Mouse (Mus musculus) heart, postnatal 0 days (tissue): ENCODE measurements at regions not wholly inside any gene's neighbourhood (a gene's known extent, or its start where the extent isn't known, plus 50 kb on each side); places are given as distances from the start of the nearest gene placed in this dataset.

ENCODE experiments used
- ATAC-seq: fragments of 200-750 bp; cut with Nextera tagmentation; 2 replicates; pipeline ENCODE4 v1.8.0; 2017; ENCODE audit warnings: low read depth, moderate number of reproducible peaks, moderate library complexity; ENCODE audit not compliant: insufficient read depth
- DNase-seq: peaks from one replicate; pipeline ENCODE4 v3.0.0-alpha.2; 2016; ENCODE audit warnings: low spot score
- H3K27ac ChIP-seq: fragments of 300-500 bp; sonication (generic); 2 replicates; pipeline ENCODE4 v1.5.1; 2014; ENCODE audit warnings: low read depth, mild to moderate bottlenecking
- H3K27me3 ChIP-seq: fragments of 300-500 bp; sonication (generic); 2 replicates; pipeline ENCODE4 v1.6.1; 2014; ENCODE audit warnings: low read length, mixed read lengths; ENCODE audit not compliant: control insufficient read depth, insufficient read depth
- H3K36me3 ChIP-seq: fragments of 300-500 bp; sonication (generic); replicated peaks from 2 replicates; pipeline ENCODE4 v1.6.1; 2014; ENCODE audit warnings: low read length, mixed read lengths; ENCODE audit not compliant: control insufficient read depth, insufficient read depth
- H3K4me1 ChIP-seq: fragments of 300-500 bp; sonication (generic); 2 replicates; pipeline ENCODE4 v1.6.1; 2014; ENCODE audit warnings: antibody characterized with exemption; ENCODE audit not compliant: control insufficient read depth, insufficient read depth
- H3K4me2 ChIP-seq: fragments of 300-500 bp; sonication (generic); 2 replicates; pipeline ENCODE4 v1.6.1; 2014; ENCODE audit warnings: low read depth, mild to moderate bottlenecking, low read length, moderate library complexity
- H3K4me3 ChIP-seq: fragments of 300-500 bp; sonication (generic); 2 replicates; pipeline ENCODE4 v1.5.1; 2014; ENCODE audit warnings: low read depth, low read length
- H3K9ac ChIP-seq: fragments of 300-500 bp; sonication (generic); replicated peaks from 2 replicates; pipeline ENCODE4 v1.6.1; 2014; ENCODE audit warnings: low read depth, low read length, mixed read lengths
- H3K9me3 ChIP-seq: fragments of 300-500 bp; sonication (generic); replicated peaks from 2 replicates; pipeline ENCODE4 v1.6.1; 2016; ENCODE audit warnings: low read length; ENCODE audit not compliant: control insufficient read depth
- CTCF ChIP-seq: IDR thresholded peaks from 2 replicates; pipeline ENCODE4 v1.5.1; 2016; ENCODE audit warnings: antibody characterized with exemption, control low read depth, low read depth
- EP300 ChIP-seq: IDR thresholded peaks from 2 replicates; pipeline ENCODE4 v1.6.1; 2016; ENCODE audit warnings: antibody characterized with exemption, low read depth
- WGBS: fragments of 180-500 bp; shearing (Covaris S2); extraction: QIAGEN DNeasy Blood & Tissue Kit; methylation state at CpG from one replicate; pipeline ENCODE4 v1.1.7; 2014; 5-methylcytosine and 5-hydroxymethylcytosine counted together

DNA sequence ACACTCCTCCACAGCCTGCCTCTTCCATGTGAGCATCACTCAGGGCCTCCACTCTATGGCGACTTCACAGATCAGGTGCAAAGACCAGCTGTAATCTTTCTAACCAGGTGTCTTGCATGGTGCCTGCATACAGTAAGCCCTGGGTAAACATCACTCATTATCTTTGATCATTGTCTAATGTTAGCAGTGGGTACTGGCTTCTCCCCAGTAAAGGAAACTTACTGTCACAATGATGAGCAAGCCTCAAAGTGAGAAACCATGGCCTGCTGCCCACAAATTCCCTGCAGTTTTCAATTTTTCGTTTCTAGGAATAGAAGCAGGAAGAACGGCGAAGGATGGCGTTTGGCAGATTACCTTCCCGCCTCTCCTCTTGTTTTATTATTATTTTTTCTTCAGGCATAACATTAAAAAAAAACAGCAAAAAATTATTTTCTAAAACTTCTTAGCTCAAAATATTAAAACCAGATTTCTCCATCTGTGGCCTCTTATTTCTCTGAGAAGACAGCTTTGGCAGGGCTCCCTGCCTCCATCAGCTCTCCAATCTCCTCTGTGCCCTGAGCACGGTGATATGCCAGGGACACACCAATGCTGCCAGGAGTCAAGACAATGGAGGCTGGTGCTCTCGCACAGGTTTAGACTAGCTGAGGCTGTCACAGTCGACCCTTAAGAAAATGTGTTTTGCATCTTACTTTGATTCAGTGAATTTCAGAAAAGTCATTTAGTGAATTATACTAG is 169.2 kb upstream of the Cxcl12 start:
- Histone ChIP-seq H3K27me3 (no peaks in the 10 kb centered on the region), H3K4me2 (no peak overlapping the region), H3K4me1 (no peaks in the 10 kb centered on the region), H3K4me3 (no peak overlapping the region), H3K9ac (no peak overlapping the region), H3K36me3 (no peaks in the 10 kb centered on the region), H3K27ac (no peak overlapping the region), H3K9me3 (no peaks in the 10 kb centered on the region)
- DNase-seq, result no peak
- ATAC-seq, result no peak
- 71% methylated on average over 9 of the region's 9 CpGs for WGBS
- TF ChIP-seq CTCF, result no peak
- no peak for TF ChIP-seq EP300

DNA sequence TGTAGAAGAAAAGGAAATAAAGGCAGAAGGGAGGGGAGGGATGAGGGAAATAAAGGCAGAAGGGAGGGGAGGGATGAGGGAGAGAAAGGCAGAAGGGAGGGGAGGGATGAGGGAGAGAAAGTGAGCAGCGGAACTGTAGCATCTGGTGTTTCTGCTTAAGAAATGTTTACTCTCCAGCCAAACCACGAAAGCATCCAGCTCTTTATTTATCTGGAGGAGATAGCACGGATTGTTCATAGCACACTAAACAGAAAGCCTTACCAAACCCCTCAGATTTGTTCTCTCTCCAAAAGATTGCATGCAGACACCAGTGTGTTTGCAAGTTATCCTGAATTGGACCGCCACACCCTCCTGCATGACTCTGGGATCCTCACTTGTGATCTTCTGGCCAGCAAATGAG is 168.4 kb upstream of the Cxcl12 start:
- no peaks in the 10 kb centered on the region for H3K36me3 ChIP-seq
- no peaks in the 10 kb centered on the region for H3K9me3 ChIP-seq
- DNase-seq (no peak), ATAC-seq (no peak)
- no peaks in the 10 kb centered on the region for H3K27me3 ChIP-seq
- no peak overlapping the region for H3K4me3 ChIP-seq
- no peaks in the 10 kb centered on the region for H3K4me1 ChIP-seq
- WGBS, result 46% methylated on average over 4 of the region's 4 CpGs
- no peak overlapping the region for H3K4me2 ChIP-seq
- no peak overlapping the region for H3K27ac ChIP-seq
- no peak for TF ChIP-seq EP300
- no peak for TF ChIP-seq CTCF
- no peak overlapping the region for H3K9ac ChIP-seq

- ATAC-seq (no peak), DNase-seq (no peak)
- no peak overlapping the region for H3K4me2 ChIP-seq
- no peak overlapping the region for H3K4me3 ChIP-seq
- no peaks in the 10 kb centered on the region for H3K4me1 ChIP-seq
- no peak overlapping the region for H3K9ac ChIP-seq
- H3K36me3 ChIP-seq, result no peaks in the 10 kb centered on the region
- H3K27me3 ChIP-seq, result no peaks in the 10 kb centered on the region
- 58% methylated on average over 7 of the region's 7 CpGs for WGBS
- H3K9me3 ChIP-seq, result no peaks in the 10 kb centered on the region
- H3K27ac ChIP-seq, result no peak overlapping the region
- no peak for TF ChIP-seq CTCF
- TF ChIP-seq EP300, result no peak
Observed at GRCm38 (mm10) chr6:117000951-117001725, 167.2 kb upstream of the Cxcl12 start.

DNA sequence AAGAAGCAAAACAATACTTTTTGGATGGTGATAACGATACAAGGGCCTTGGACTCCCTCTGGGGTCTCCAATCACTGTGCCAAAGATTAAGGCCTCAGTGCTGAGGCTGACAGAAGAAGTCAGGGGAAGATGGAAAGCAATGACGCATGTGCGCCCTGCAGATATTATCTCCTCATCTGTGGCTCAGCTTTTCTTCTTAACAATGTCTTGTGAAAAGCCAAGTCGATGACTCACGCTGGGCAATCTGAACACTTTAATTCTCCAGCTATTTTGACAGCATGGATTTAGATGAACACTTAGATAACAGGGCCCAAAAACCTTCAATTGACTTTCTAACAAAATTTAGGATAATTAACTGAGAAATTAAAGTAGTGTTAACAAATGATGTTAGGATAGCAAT is 155.7 kb upstream of the Cxcl12 start:
- Histone ChIP-seq H3K4me3 (no peak overlapping the region), H3K4me1 (no peaks in the 10 kb centered on the region), H3K9ac (no peak overlapping the region), H3K27me3 (no peaks in the 10 kb centered on the region), H3K27ac (no peak overlapping the region), H3K4me2 (no peak overlapping the region), H3K9me3 (no peaks in the 10 kb centered on the region), H3K36me3 (no peaks in the 10 kb centered on the region)
- no peak for DNase-seq
- TF ChIP-seq EP300, result no peak
- no peak for TF ChIP-seq CTCF
- ATAC-seq, result no peak
- 83% methylated on average over 5 of the region's 5 CpGs for WGBS

- H3K36me3 ChIP-seq, result no peaks in the 10 kb centered on the region
- no peak overlapping the region for H3K4me2 ChIP-seq
- TF ChIP-seq CTCF (no peak), EP300 (no peak)
- H3K4me3 ChIP-seq, result no peak overlapping the region
- DNase-seq (no peak), ATAC-seq (no peak)
- no peaks in the 10 kb centered on the region for H3K27me3 ChIP-seq
- WGBS, result 84% methylated on average over 3 of the region's 3 CpGs
- no peak overlapping the region for H3K9ac ChIP-seq
- no peaks in the 10 kb centered on the region for H3K9me3 ChIP-seq
- H3K4me1 ChIP-seq, result no peaks in the 10 kb centered on the region
- H3K27ac ChIP-seq, result no peak overlapping the region
Observed at GRCm38 (mm10) chr6:117015461-117015860, 152.9 kb upstream of the Cxcl12 start.
